Mouse (Mus musculus): Measurements from ENCODE around the gene Pdcd11.
"Not testable (repeated sequence)": the region's sequence is repeated elsewhere in the genome, so short reads cannot be mapped to it uniquely, and the experiment has no call there.

The Pdcd11 gene

GRCm38 (mm10) chr19:47122802-47123201, 32.2 kb downstream of the Pdcd11 start:
- no peak for DNase-seq (ENCODE audit: extremely low read depth, insufficient read length, low spot score)

GRCm38 (mm10) chr19:47128164-47128563, 37.6 kb downstream of the Pdcd11 start:
- DNase-seq (ENCODE audit: extremely low read depth, insufficient read length, low spot score), result no peak

GRCm38 (mm10) chr19:47128835-47129234, 38.3 kb downstream of the Pdcd11 start:
- DNase-seq (ENCODE audit: extremely low read depth, insufficient read length, low spot score), result no peak

GRCm38 (mm10) chr19:47130551-47131125, 40.1 kb downstream of the Pdcd11 start:
- no peak for DNase-seq (ENCODE audit: extremely low read depth, insufficient read length, low spot score)

- no peak for DNase-seq (ENCODE audit: extremely low read depth, insufficient read length, low spot score)
Observed at GRCm38 (mm10) chr19:47133161-47133560, 42.6 kb downstream of the Pdcd11 start.

GRCm38 (mm10) chr19:47135568-47135967, 45.0 kb downstream of the Pdcd11 start:
- DNase-seq (ENCODE audit: extremely low read depth, insufficient read length, low spot score), result no peak

- DNase-seq (ENCODE audit: extremely low read depth, insufficient read length, low spot score), result no peak
Observed at GRCm38 (mm10) chr19:47136170-47136569, 45.6 kb downstream of the Pdcd11 start.

- DNase-seq (ENCODE audit: extremely low read depth, insufficient read length, low spot score), result peak; percentile 79
Observed at GRCm38 (mm10) chr19:47137051-47137581, 46.5 kb downstream of the Pdcd11 start.

GRCm38 (mm10) chr19:47137771-47138421, 47.3 kb downstream of the Pdcd11 start, which contains the start of gene Calhm2:
TSS of gene Calhm2 (minus strand) at chr19:47138294.
- DNase-seq (ENCODE audit: extremely low read depth, insufficient read length, low spot score), result peak; percentile 76

GRCm38 (mm10) chr19:47139611-47140010, 49.0 kb downstream of the Pdcd11 start:
- DNase-seq (ENCODE audit: extremely low read depth, insufficient read length, low spot score), result not testable (repeated sequence)

- DNase-seq (ENCODE audit: extremely low read depth, insufficient read length, low spot score), result peak; percentile 64
Observed at GRCm38 (mm10) chr19:47142438-47142837, 51.9 kb downstream of the Pdcd11 start.

- DNase-seq (ENCODE audit: extremely low read depth, insufficient read length, low spot score), result no peak
Observed at GRCm38 (mm10) chr19:47144154-47144553, 53.6 kb downstream of the Pdcd11 start, which contains the start of gene Calhm1. TSS of gene Calhm1 (minus strand) at chr19:47144254.

GRCm38 (mm10) chr19:47148267-47148847, 57.8 kb downstream of the Pdcd11 start:
- no peak for DNase-seq (ENCODE audit: extremely low read depth, insufficient read length, low spot score)

- DNase-seq (ENCODE audit: extremely low read depth, insufficient read length, low spot score), result no peak
Observed at GRCm38 (mm10) chr19:47149854-47150253, 59.3 kb downstream of the Pdcd11 start.

- no peak for DNase-seq (ENCODE audit: extremely low read depth, insufficient read length, low spot score)
Observed at GRCm38 (mm10) chr19:47151332-47152061, 60.9 kb downstream of the Pdcd11 start.

GRCm38 (mm10) chr19:47152062-47152369, 61.4 kb downstream of the Pdcd11 start:
- no peak for DNase-seq (ENCODE audit: extremely low read depth, insufficient read length, low spot score)

- no peak for DNase-seq (ENCODE audit: extremely low read depth, insufficient read length, low spot score)
Observed at GRCm38 (mm10) chr19:47153767-47154166, 63.2 kb downstream of the Pdcd11 start.

GRCm38 (mm10) chr19:47157664-47158063, 67.1 kb downstream of the Pdcd11 start, which contains the start of gene Calhm3:
TSS of gene Calhm3 (minus strand) at chr19:47157764.
- DNase-seq (ENCODE audit: extremely low read depth, insufficient read length, low spot score), result no peak

- no peak for DNase-seq (ENCODE audit: extremely low read depth, insufficient read length, low spot score)
Observed at GRCm38 (mm10) chr19:47161669-47162068, 71.1 kb downstream of the Pdcd11 start.

GRCm38 (mm10) chr19:47163176-47163744, 72.7 kb downstream of the Pdcd11 start:
- DNase-seq (ENCODE audit: extremely low read depth, insufficient read length, low spot score), result no peak

GRCm38 (mm10) chr19:47166758-47167157, 76.2 kb downstream of the Pdcd11 start:
- no peak for DNase-seq (ENCODE audit: extremely low read depth, insufficient read length, low spot score)

All from 3134 (cell line).